Mouse (Mus musculus): ENCODE results near the gene Cnnm4.
A peak's percentile ranks its signal among the peaks of the same experiment; 100 is the strongest.
"Not testable (repeated sequence)": the region's sequence is repeated elsewhere in the genome, so short reads cannot be mapped to it uniquely, and the experiment has no call there.

The Cnnm4 gene

DNA sequence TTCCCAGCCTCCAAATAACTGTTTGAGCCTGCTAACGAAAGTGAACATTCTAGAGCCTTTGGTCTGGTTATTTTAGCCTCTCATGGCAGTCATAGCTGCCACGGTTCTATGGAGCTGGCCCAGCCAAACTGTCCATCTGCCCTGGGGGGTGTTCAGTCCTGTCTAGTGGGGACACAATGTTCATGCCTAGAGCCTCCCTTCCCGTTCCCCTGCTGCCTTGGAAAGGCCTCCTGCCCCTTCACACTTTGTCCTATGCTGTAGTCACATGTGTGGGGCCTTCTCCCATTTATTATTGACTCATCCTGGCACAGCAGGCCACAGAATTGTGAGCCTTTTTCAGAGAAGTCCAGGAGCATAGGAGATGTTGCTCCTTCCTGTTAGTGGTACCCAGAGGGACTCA, 46.8 kb downstream of the Cnnm4 start:
- no peak for DNase-seq

DNA sequence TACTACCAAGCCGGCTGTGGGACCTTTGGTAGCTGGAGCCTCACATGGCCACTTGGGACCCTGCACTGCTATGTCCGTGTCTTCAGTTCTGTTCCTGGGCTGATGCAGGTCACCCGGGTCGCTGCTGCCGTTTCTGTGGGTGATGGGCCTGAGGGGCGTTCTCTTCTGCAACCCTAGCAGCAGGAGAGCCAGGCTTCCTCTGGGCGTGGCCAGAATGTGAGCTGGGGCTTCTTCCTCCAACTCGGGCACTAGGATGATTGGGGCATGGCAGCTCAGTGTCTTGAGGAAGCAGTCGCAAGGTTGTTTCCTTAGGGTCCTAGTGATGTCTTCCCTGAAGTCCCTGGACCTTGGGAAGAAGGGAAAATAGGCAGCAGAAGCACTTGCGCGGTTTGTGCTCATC, 48.2 kb downstream of the Cnnm4 start:
- DNase-seq, result no peak

DNA sequence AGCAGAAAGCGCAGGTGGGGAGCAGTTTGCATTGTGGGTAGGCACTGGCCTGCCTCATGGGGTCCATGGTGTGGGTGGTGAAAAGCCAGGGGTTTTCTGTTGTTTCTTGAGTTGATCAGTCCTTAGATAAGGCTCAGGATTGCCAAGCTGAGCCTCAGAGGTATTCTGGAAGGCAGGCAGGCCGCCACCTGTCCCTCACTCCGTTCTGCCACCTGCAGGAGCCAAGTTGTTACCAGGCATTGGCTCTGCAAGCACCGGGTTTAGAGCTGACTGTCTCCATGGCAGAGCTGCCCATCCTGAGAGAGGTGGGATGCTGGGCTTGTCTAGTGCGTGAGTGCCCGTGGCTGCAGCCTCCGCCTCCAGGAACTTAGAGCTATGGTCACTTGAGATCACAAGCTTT, 50.8 kb downstream of the Cnnm4 start:
- no peak for DNase-seq

DNA sequence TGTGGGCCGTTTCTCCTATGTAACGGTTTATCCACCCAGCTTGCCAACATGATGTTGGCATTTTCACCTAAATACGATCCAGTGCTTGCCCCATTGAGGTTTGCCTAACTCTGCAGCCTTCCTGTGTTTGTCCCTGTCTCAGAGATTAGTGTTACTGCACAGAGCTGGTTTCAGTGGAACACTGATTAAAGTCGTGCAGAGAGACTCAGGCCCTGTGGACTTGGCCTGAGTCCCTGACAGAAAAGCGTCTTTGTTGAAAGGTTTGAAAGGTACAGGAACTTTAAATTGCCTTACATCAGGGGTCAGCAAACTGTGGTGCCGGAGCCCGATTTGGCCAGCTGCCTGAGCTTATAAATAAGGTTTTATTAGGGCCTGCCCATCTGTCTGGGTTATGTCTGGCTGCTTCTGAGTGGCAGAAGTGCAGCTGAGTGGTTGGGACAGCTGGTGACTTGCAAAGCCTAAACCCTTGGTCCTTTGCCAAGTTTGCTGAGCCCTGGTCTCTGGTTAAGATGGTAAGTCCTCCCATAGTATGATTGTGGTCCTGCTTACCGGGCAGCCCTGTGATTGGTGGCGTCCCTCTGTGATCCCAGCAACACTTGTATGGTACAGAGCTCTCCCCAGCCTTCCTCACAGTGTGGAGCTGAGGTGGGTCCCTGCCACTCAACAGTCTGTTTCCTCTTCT, 52.1 kb downstream of the Cnnm4 start:
- DNase-seq, result peak; percentile 60 to 61

DNA sequence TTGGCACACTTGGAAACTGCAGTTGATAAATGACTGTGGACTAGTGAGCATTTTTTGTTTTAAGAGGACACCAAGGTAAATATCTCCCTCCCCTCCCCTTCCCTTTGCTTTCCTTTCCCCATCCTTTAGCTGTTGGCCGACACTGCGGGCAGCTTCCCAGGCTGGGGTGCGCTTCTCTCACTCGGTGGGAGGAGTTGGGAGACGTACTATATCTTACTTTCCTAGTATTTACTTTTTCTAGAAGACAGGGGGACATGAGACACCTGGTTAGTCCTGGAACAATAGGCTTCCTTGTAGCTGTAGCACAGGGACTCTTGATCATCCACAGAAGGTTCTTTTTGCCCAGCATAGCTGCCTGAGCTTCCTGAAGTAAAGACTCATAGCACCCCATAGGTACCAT, 52.6 kb downstream of the Cnnm4 start:
- DNase-seq, result no peak

DNA sequence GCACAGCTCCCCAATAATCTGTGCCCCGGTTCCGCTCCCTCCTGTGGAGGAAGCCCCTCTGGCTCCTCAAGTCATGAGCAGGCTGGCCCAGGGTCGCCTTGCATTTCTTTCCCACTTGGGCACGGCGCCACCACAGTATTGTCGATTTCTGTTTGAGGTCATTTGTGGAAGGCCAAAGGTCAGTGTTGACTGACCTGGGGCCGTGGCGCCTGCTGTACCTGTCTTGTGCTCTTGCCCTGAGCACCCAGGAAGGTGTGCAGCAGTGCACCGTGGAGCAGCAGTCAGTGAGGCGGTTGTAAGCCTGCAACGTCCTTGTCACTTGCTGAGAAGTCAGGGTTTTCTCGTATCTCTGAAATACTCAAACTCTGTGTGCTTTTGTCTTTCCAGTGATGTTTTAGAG, 54.4 kb downstream of the Cnnm4 start:
- DNase-seq, result no peak

DNA sequence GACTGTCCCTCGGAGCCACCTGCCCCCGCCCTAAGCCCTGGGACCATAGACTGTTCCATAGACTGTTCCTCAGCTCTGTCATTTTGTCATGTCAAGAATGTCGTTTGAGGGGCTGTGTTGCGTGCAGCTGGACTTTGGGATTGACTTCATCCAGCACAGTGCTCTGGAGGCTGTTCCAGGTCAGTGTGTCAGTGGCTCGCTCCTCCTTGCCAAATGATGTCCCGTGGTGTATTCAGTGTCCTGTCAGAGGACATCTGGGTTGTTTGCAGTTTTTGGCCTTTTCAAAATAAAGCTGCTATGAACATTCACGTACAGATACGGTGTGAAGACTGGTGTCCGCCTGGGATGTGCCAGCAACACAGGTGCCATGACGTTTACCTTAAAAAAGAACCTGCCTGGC, 55.5 kb downstream of the Cnnm4 start:
- no peak for DNase-seq

DNA sequence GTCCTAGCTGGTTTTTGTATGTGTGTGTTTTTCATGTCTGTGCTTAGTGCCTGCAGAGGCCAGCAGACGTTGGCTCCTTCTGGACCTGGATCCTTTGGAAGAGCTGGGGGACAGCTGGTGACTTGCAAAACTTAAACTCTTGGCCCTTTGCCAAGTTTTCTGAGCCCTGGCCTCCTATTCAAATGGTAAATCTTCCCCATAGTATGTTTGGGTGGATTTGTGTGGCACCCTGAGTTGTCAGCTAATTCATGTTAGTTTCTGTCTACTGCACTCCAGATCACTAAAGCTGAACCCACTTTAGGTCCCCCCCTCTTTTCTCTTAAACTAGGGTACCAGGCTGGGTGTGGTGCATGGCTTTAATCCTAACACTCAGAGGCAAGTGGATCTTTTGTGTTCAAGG, 56.9 kb downstream of the Cnnm4 start:
- no peak for DNase-seq

DNA sequence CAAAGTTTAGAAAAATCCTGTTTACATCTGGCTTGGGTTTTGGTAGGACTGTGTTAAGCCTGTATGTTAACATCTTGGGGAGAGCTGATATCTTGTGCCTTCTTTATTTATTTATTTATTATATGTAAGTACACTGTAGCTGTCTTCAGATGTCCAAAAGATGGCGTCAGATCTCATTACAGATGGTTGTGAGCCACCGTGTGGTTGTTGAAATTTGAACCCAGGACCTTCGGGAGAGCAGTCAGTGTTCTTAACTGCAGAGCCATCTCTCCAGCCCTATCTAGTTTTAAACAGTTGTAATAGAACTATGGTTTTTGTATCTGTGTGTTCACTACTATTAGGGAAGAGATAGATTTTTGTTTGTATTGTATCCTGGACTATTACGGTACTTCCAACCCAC, 57.9 kb downstream of the Cnnm4 start:
- DNase-seq, result no peak

DNA sequence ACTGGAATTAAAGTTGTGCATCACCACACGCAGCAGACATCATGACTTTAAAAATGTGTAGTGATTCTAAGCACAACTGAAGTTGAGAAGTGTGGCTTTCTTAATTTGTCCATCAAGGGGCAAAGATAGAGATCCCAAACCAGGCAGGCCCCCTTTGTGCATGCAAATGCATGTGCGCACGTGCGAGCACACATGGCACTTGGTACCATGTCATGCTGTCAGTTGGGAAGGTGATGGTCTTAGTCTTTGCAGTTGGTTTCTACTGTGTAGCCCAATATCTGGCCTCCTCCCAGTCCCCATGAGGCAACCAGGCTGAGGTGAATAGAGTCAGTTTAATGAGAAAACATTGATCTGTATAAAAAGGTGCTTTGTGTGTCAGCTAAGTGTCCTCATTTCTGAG, 58.5 kb downstream of the Cnnm4 start:
- no peak for DNase-seq

DNA sequence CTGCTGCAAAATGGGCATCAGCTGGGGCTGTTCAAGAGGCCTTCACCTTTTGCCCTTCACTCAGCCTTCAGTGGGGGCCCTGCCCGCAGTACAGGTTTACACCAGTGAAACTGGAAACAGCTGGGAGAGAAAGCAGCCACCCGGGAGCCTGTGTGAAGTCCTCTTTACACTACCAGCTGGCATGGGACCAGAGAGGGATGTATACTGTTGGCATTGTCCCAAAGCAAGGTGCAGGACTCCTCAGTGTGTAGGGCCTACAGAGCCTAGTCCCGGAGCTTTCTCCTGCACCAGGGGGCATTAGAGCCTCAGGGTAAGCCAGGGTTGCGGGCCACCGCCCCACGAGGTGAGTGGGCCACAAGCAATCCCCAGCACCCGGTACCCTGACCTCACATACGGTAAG, 59.1 kb downstream of the Cnnm4 start:
- DNase-seq, result peak in 1 of 2 experiments; percentile 59

DNA sequence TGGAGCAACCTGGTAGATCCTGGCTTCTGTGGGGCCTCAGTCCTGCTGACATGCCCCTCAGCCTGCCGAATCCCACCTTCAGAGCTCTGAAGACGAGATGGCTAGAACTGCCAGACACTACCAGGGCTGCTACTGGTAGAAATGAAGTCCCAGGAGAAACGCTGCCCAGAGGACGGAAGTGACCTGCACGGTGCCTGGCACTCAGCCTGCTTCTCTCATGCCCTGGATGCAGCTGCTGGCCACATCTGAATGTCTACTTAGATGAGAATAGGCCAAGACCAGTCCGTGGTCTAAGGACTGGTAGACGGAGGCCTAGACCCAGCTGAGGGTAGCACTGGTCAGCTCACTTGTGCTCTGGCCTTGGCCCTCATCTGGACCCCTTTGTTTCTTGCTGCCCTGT, 59.5 kb downstream of the Cnnm4 start:
- DNase-seq, result no peak

DNA sequence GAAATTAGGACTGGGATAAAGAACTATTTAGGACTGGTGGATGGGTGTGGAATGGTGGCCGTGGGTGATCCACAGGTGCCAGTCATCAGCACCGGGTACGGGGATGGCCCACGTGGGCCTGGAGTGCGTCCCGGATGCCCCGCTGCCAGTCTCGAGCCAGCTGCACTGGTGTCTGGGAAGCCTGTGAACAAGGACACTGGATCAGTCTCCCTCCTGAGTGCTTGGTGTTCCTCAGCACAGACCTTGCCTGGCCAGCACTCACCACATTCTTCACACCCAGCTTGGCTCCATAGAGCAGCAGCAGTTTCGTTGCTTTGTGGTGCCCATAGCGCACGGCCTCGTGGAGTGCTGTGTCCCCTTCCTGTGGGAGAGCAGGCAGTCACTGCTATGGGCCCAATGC, 60.0 kb downstream of the Cnnm4 start:
- DNase-seq, result no peak

DNA sequence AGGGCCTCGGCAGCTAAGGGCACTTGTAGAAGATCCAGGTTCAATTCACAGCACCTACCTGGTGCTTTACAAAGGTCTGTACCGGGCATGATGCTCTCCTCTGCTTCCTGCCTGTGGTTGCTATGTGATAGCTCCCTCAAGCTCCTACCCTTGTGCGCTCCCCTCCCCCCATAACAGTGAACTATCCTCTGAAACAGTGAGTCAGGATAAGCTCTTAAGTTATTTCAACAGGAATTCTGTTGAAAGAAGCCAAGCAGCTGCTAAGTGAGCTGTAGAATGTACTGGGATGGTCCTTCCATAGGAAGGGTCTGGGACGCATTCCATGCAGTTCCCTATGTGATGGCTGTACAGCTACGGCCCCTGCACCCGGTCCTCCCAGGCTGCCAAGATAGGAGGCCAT, 62.1 kb downstream of the Cnnm4 start:
- no peak for DNase-seq

DNA sequence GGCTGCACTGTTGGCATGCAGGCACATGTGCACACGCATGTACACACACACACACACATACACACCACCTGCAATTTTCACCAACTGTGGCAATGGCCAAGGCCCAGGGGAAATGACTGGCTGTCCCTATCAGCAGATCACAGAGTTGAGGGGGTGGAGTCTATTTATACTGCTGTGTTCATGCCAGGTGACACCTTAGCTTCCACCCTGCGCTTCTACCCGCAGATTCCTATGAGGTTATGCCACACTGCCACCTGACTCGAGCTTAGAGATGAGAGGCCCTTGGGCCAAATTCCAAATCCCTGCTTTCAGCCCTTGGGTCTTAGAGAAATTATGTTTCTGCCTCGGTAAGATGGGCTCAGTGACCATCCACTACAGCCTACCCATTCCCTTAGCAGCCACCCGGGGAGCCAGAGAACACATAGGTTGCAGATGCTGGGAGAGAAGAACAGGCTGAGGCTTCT, 63.2 kb downstream of the Cnnm4 start:
- DNase-seq, result no peak

DNA sequence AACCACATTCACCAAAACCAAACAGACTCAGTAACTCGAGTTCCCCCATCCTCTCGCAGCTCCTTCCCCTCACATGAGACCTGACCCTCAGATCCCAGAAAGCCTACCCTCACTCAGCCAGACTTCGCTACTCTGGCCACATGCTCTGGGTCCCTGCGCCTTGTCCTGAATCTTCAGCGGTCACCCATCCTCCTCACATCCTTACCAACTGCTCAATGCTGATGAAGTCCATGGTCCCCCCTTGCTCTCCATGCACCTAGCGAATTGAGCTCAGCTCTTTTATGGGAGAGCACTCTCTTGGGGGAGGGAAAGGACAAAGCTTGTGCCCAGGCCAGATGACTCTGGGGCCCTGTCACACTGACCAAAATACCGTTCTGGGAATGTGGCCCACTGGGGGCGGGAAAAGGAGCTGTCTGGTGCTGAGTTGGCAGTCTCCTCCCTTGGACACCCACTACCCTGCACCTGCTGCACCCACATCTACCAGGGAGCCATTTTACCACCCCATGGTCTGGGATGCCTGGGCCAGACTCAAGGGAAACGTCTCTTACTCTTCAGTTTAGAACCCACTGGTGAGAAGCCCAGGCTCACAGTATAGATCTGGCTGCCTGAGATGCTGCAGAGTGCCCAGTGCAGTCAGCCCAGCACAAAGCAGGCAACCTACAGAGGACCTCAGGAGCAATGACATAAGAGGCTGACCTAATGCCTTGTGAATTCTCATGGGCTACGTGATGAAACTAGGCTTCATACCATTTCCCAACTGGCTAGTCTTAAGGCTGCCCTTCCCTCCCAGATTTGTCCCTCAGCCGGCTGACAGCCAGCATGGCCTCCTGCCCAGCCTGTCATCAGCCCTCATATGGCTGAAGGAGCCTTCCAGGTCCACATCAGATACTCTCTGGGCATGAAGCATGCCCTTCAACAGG, 64.3 kb downstream of the Cnnm4 start:
- DNase-seq, result peak; percentile 87 to 93

DNA sequence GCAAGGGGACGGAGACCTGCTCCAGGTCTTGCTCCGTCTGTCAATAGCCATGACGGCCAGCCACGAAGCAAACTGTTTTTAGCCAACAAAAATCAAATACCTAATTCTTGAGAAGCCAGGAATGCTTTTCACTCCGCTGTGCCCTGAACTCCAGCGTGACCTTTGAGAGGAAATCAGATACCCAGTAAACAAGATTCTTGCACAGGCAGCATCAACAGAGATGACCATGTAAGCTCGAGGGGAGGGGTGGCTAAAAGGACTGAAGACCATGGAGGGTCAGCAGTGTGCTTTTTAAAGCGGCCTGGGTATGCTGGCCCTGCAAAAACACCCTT, 64.9 kb downstream of the Cnnm4 start:
- DNase-seq, result no peak

DNA sequence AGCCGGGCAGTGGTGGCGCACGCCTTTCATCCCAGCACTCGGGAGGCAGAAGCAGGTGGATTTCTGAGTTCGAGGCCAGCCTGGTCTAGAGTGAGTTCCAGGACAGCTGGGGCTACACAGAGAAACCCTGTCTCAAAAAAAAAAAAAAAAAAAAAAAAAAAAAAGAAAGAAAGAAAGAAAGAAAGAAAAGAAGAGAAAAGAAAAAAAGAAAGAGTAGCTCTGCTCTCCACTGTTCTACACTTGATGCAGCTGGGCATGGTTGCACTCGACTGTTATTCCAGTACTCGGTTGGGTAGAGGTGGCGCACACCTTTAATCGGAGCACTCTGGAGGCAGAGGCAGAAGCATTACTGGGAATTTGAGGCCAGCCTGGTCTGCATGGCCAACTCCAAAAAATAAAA, 65.4 kb downstream of the Cnnm4 start, which contains the start of gene Ankrd23:
Gene Ankrd23 (minus strand): TSS at position 101 of the 400 bp plus-strand sequence.
- not testable (repeated sequence) for DNase-seq

DNA sequence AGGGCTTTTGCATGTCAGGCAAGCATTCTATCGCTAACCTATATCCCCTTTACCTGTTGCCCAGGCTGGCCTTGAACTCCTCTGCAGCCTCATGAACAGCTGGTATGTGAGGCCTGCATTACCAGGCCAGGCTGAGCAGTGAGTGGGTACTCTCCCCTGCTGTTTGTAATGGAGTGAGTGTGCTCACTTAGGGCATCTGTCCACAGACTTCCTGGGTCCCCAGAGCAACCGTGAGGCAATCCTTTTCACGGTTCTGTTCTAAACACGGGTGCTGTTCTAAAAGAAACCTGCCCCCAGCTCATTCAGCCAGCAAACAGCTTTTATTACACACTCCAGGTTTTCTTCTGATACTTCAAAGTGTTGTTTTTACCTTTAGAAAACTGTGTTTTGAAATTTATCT, 67.3 kb downstream of the Cnnm4 start:
- no peak for DNase-seq

DNA sequence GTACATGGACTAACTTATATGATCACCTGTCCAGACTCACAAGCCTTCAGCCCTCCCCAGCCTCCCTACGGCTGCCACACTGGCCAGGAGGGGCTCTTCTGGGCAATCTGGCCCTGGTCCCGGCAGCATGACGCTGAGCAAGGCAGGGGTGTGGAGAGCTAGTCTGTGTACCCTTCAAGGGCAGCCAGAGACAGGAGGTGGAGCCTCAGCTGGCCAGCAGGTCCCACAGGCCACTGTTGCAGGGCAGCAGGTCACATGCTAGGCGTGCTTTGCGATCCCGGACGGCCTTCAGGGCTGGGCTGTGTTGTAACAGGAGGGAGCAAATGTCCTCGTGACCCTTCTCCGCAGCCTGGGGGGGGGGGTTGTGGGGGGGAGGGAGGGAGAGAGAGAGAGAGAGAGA, 67.8 kb downstream of the Cnnm4 start, which contains the start of gene Gm42417:
Gene Gm42417 (minus strand): TSS at position 244 of the 400 bp plus-strand sequence.
- DNase-seq, result no peak

DNA sequence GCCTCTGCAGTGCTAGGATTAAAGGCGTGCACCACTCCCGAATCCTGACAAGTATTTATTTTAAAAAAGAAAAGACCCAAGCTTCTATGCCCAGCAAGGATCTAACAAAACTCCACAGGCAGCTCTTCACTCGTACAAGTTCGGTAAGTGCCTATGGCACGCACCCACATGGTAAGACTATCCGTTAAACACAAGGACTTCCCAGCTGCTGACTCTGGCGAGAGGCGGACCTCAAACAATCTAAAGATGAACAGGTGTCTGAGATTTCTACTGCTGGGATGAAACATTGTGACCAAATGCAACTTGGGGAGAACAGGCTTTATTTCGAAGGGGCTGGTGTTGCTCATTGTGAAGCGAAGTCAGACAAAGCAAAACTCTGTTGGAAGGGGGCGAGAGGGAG, 68.7 kb downstream of the Cnnm4 start:
- DNase-seq, result no peak

DNA sequence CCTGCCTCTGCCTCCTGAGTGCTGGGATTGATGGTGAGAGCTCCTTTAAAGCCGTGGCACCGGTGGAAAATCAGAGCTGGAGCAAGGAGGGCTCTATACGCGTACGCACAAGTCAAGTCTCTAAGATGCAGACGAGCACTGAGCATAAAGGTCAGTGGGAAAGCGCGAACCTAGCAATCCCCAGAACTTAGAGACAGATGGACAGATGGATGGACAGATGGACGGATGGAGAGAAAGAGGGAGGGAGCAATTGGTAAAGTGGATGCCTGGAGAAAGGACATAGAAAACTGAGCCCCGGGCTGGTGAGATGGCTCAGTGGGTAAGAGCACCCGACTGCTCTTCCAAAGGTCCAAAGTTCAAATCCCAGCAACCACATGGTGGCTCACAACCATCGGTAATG, 69.4 kb downstream of the Cnnm4 start:
- no peak for DNase-seq

DNA sequence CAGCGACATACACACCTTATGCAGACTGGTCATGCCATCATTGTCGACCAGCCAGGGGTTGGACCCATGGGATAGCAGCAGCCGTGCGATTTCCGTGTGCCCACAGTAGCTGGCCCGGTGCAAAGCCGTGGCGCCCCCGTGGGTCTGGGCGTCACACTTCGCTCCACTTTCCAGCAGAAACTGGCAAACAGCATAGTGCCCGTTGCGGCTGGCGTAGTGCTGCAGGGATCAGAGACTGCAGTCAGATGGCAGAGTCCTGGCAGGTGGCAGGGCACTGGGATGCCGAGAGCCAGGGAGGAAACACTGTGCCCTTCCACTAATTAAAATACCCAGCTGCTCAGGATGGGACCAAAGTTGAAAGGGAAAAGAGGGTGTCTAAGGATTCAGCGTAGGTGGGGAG, 70.4 kb downstream of the Cnnm4 start:
- DNase-seq, result peak; percentile 78

DNA sequence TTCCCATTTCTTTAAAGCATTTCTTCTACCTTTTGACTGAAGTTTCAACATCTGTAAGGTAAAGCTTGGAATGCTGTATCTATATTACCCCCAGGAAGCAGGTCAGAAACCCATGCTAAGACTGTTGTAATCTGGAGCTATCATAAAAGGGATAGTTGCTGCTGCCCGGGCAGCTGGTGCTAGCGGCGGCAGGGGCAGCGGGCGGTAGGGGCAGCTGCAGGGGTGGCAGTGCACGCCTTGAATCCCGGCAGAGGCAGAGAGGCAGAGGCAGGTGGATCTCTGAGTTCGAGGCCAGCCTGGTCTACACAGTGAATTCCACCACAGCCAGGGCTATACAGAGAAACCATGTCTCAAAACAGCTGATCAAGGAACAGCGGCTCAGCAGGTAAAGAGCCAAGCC, 71.5 kb downstream of the Cnnm4 start:
- DNase-seq, result no peak
